Mouse (Mus musculus): ENCODE data around the gene 4931429L15Rik.
A peak's percentile ranks its signal among the peaks of the same experiment; 100 is the strongest.
"Not testable (repeated sequence)": the region's sequence is repeated elsewhere in the genome, so short reads cannot be mapped to it uniquely, and the experiment has no call there.

4931429L15Rik gene

DNA sequence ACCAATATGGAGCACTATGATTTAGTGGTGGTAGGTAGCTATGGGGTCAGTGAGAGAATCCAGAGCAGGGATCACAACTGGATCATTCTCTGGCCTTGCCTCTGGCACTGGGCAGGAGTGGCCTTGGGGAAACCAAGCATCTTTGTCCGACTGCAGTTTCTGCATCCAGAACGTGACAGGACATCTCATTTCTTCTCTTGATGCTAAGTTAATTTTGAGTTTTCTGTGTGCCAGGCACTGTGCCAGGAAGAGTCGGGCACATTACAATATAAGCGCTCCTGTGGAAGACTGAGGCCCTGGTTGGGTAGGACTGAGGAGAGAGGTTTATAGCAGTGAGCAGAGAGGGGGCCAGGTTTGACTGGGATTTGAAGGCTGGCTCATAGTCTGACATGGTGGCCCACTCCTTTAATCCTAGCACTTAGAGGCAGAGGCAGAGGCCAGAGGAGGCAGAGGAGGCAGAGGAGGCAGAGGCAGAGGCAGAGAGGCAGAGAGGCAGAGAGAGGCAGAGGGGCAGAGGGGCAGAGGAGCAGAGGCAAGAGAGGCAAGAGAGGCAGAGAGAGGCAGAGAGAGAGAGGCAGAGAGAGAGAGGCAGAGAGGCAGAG lies 19.4 kb upstream of the 4931429L15Rik start:
- no peaks in the 10 kb centered on the region for H3K36me3 ChIP-seq (ENCODE audit: insufficient read depth, low read length)
- TF ChIP-seq CTCF (conservative IDR thresholded peaks at IDR 0.05; ENCODE audit: low read length) (no peak), POU5F1 (IDR thresholded peaks at IDR 0.05; ENCODE audit: borderline replicate concordance, low read length) (no peak), NANOG (IDR thresholded peaks at IDR 0.05; ENCODE audit: borderline replicate concordance, low read length) (no peak)
- H3K4me3 ChIP-seq (replicated peaks; ENCODE audit: low read length), result no peak overlapping the region
- peaks cover 55% of the 10 kb centered on the region for H3K4me1 ChIP-seq (replicated peaks; ENCODE audit: low read depth, low read length)
- no peaks in the 10 kb centered on the region for H3K9me3 ChIP-seq (ENCODE audit: low read length)
- H3K27me3 ChIP-seq (ENCODE audit: insufficient read depth, low read length), result peaks cover 16% of the 10 kb centered on the region

DNA sequence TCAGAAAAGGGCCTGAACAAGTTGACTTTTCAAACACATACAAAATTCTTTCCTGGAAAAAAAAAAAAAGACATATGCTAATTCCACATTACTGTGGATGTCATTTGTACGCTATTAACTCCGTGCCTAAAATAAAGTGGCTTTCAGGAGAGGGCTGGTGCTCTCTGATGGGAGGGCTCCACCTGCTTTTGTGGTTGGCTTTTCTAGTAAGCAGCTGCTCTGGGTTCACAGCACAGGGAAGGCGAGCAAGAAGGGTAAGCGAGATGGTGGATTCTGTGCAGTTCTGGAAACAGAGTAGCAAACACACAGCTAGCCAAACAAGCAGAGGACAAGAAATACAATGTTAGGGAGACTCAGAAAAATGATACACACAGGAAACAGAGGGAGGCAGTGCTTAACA lies 18.6 kb upstream of the 4931429L15Rik start:
- Histone ChIP-seq H3K4me1 (replicated peaks; ENCODE audit: low read depth, low read length) (peaks cover 58% of the 10 kb centered on the region), H3K4me3 (replicated peaks; ENCODE audit: low read length) (peak overlapping the region; percentile 43; the same call in 1 of the 2 replicates), H3K36me3 (ENCODE audit: insufficient read depth, low read length) (no peaks in the 10 kb centered on the region), H3K9me3 (ENCODE audit: low read length) (no peaks in the 10 kb centered on the region), H3K27me3 (ENCODE audit: insufficient read depth, low read length) (peaks cover 19% of the 10 kb centered on the region)
- TF ChIP-seq POU5F1 (IDR thresholded peaks at IDR 0.05; ENCODE audit: borderline replicate concordance, low read length) (no peak), CTCF (conservative IDR thresholded peaks at IDR 0.05; ENCODE audit: low read length) (no peak), NANOG (IDR thresholded peaks at IDR 0.05; ENCODE audit: borderline replicate concordance, low read length) (no peak)

DNA sequence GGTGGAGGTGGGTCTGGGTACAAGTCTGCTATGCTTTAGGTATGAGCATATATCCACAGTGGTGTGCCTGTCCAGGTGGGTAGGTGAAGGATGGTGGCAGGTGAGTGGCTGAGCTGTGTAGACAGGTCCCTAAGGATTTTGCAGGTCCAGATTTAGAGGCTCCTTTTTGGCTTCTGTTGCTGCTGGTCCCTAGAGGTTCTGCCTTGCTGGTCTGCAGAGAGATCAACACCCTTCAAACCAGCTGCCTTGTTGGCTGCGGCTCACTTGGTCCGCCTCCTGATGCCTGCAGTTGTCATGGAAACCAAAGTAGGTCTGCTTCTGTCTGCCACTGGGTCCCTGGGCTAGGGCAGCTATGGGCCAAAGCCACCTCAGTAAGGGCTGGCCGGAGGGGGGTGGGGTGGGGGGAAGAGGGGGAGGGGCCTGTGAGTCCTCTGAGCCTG lies 18.1 kb upstream of the 4931429L15Rik start:
- TF ChIP-seq POU5F1 (IDR thresholded peaks at IDR 0.05; ENCODE audit: borderline replicate concordance, low read length), result no peak
- TF ChIP-seq CTCF (conservative IDR thresholded peaks at IDR 0.05; ENCODE audit: low read length), result no peak
- no peak for TF ChIP-seq NANOG (IDR thresholded peaks at IDR 0.05; ENCODE audit: borderline replicate concordance, low read length)
- Histone ChIP-seq H3K27me3 (ENCODE audit: insufficient read depth, low read length) (peaks cover 23% of the 10 kb centered on the region), H3K9me3 (ENCODE audit: low read length) (no peaks in the 10 kb centered on the region), H3K36me3 (ENCODE audit: insufficient read depth, low read length) (no peaks in the 10 kb centered on the region), H3K4me1 (replicated peaks; ENCODE audit: low read depth, low read length) (peaks cover 58% of the 10 kb centered on the region), H3K4me3 (replicated peaks; ENCODE audit: low read length) (no peak overlapping the region)

DNA sequence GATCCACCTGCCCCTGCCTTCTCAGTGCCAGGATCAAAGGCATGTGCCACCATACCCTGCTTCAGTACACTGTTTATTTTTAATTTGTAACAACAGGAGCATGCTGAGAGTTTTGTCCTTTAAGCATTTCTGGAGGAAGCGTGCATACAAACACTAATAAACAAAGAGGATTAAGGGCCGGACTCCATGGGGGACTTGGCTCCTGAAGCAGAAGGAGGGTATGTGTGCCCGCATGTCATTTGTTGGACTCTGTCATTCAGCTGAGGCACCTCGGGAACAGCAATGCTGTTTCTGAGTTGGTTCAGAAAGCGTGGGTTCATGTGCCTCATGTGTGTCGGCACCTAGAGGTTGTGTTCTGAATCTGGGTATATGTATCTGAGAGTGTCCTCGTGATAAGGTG lies 17.5 kb upstream of the 4931429L15Rik start:
- Histone ChIP-seq H3K4me3 (replicated peaks; ENCODE audit: low read length) (0 out of 2 replicates have a peak overlapping the region, but pooled peaks have one; percentile 4), H3K9me3 (ENCODE audit: low read length) (no peaks in the 10 kb centered on the region), H3K36me3 (ENCODE audit: insufficient read depth, low read length) (no peaks in the 10 kb centered on the region), H3K4me1 (replicated peaks; ENCODE audit: low read depth, low read length) (peaks cover 58% of the 10 kb centered on the region), H3K27me3 (ENCODE audit: insufficient read depth, low read length) (peaks cover 26% of the 10 kb centered on the region)
- no peak for TF ChIP-seq CTCF (conservative IDR thresholded peaks at IDR 0.05; ENCODE audit: low read length)
- no peak for TF ChIP-seq POU5F1 (IDR thresholded peaks at IDR 0.05; ENCODE audit: borderline replicate concordance, low read length)
- TF ChIP-seq NANOG (IDR thresholded peaks at IDR 0.05; ENCODE audit: borderline replicate concordance, low read length), result no peak

DNA sequence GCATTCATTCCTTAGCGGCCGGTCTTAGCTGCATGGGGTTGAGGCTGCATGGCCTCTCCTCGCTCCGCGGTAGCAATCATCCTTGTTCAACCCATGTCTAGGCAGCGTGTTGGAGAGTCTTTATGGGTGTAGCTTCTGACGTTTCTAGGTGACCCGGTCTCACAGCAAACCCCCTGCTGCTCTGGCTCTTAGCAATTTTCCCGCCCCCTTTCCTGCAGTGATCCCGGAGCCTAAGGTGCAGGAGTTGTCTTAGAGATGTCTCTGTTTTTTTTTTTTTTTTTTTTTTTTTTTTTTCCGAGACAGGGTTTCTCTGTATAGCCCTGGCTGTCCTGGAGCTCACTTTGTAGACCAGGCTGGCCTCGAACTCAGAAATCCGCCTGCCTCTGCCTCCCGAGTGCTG lies 16.5 kb upstream of the 4931429L15Rik start:
- H3K36me3 ChIP-seq (ENCODE audit: insufficient read depth, low read length); H3K9me3 ChIP-seq (ENCODE audit: low read length); H3K4me3 ChIP-seq (replicated peaks; ENCODE audit: low read length): not testable (repeated sequence)
- peaks cover 60% of the 10 kb centered on the region for H3K4me1 ChIP-seq (replicated peaks; ENCODE audit: low read depth, low read length)
- H3K27me3 ChIP-seq (ENCODE audit: insufficient read depth, low read length), result peaks cover 29% of the 10 kb centered on the region

DNA sequence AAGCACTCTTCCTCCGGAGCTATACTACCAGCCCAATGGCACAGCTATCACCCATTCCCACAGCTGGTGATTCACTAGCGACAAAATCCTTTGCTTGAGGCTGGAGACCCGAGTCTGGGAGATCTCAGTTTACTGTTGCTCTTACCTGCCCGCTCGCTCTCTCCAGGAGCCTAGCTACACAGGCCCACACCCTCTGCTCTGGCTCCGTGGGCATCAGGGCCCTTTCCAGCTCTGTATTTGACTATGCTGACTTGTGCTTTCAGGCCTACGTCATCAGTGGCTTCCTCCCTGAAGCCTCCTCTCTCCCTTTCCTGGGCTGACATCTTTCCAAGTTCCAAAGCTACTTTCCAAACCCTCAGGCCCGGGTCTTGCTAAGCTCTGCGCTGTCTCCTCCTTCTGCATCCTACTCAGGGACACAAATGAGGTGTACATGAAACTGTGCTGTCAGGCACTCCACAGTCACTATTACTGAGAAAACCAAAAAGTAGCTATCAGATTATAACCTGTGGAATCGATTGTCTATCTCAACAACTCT lies 15.7 kb upstream of the 4931429L15Rik start:
- peaks cover 65% of the 10 kb centered on the region for H3K4me1 ChIP-seq (replicated peaks; ENCODE audit: low read depth, low read length)
- H3K9me3 ChIP-seq (ENCODE audit: low read length), result no peaks in the 10 kb centered on the region
- TF ChIP-seq NANOG (IDR thresholded peaks at IDR 0.05; ENCODE audit: borderline replicate concordance, low read length) (no peak), CTCF (conservative IDR thresholded peaks at IDR 0.05; ENCODE audit: low read length) (no peak), POU5F1 (IDR thresholded peaks at IDR 0.05; ENCODE audit: borderline replicate concordance, low read length) (no peak)
- H3K36me3 ChIP-seq (ENCODE audit: insufficient read depth, low read length), result no peaks in the 10 kb centered on the region
- peak overlapping the region; percentile 72 for H3K4me3 ChIP-seq (replicated peaks; ENCODE audit: low read length)
- H3K27me3 ChIP-seq (ENCODE audit: insufficient read depth, low read length), result peaks cover 29% of the 10 kb centered on the region

DNA sequence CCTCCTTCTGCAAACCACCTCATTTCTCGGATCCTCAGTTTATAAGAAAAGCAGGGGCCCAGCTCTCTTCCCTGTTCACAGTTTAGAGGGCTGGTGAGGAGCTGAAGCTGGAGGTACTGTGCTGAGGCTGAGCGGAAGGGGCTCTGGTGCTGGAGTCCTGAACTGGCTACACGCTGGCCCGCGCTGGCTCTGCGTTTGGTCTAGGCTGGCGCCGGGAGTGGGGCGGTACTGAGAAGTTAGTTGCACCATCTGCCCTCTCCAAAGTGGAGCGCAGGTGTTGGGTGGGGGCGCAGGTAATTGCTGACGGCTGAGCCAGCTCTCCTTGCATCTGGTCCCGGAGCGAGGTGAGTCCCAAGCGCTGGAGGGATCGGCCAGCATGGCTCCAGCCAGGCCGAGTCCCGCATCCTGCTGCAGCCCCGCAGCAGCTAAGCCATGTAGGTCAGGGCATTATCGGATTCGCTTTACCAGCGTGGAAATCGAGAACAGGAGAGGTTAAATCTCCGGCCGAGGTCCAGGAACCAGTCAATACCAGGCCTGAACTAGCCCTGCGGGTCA lies 14.8 kb upstream of the 4931429L15Rik start:
- Histone ChIP-seq H3K36me3 (ENCODE audit: insufficient read depth, low read length) (no peaks in the 10 kb centered on the region), H3K4me3 (replicated peaks; ENCODE audit: low read length) (peak overlapping the region; percentile 72), H3K4me1 (replicated peaks; ENCODE audit: low read depth, low read length) (peaks cover 73% of the 10 kb centered on the region), H3K9me3 (ENCODE audit: low read length) (no peaks in the 10 kb centered on the region), H3K27me3 (ENCODE audit: insufficient read depth, low read length) (peaks cover 29% of the 10 kb centered on the region)
- no peak for TF ChIP-seq NANOG (IDR thresholded peaks at IDR 0.05; ENCODE audit: borderline replicate concordance, low read length)
- no peak for TF ChIP-seq CTCF (conservative IDR thresholded peaks at IDR 0.05; ENCODE audit: low read length)
- no peak for TF ChIP-seq POU5F1 (IDR thresholded peaks at IDR 0.05; ENCODE audit: borderline replicate concordance, low read length)

DNA sequence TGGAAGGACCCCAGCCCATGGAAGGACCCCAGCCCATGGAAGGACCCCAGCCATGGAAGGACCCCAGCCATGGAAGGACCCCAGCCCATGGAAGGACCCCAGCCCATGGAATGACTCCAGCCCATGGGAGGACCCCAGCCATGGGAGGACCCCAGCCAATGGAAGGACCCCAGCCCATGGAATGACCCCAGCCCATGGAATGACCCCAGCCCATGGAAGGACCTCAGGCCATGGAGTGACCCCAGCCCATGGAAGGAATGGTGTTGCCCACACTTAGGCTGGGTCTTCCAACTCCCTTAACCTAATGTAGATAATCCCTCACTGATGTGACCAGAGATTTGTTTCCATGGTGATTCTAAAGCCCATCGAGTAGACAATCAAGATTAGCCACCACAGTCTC lies 11.5 kb upstream of the 4931429L15Rik start:
- Histone ChIP-seq H3K9me3 (ENCODE audit: low read length) (no peaks in the 10 kb centered on the region), H3K4me3 (replicated peaks; ENCODE audit: low read length) (no peak overlapping the region), H3K36me3 (ENCODE audit: insufficient read depth, low read length) (no peaks in the 10 kb centered on the region), H3K4me1 (replicated peaks; ENCODE audit: low read depth, low read length) (peaks cover 63% of the 10 kb centered on the region), H3K27me3 (ENCODE audit: insufficient read depth, low read length) (peaks cover 29% of the 10 kb centered on the region)
- TF ChIP-seq POU5F1 (IDR thresholded peaks at IDR 0.05; ENCODE audit: borderline replicate concordance, low read length) (no peak), NANOG (IDR thresholded peaks at IDR 0.05; ENCODE audit: borderline replicate concordance, low read length) (no peak), CTCF (conservative IDR thresholded peaks at IDR 0.05; ENCODE audit: low read length) (no peak)

DNA sequence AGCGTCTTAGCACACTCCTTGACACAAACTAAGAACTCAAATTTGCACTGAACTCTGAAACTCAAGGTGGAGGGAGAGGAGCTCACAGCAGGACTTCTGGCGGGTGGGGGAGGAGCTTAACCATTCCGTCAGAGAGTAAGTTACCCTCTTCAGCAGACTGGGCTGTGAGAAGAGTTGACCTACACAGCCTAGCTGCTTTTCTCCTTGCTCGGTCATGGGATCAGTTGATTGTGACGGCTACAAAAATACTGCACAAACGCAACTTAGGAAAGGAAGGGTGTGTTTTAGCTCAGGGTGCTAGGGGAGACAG lies 10.8 kb upstream of the 4931429L15Rik start:
- Histone ChIP-seq H3K4me1 (replicated peaks; ENCODE audit: low read depth, low read length) (peaks cover 58% of the 10 kb centered on the region), H3K27me3 (ENCODE audit: insufficient read depth, low read length) (peaks cover 27% of the 10 kb centered on the region), H3K9me3 (ENCODE audit: low read length) (no peaks in the 10 kb centered on the region), H3K4me3 (replicated peaks; ENCODE audit: low read length) (peak overlapping the region; percentile 61), H3K36me3 (ENCODE audit: insufficient read depth, low read length) (no peaks in the 10 kb centered on the region)
- TF ChIP-seq NANOG (IDR thresholded peaks at IDR 0.05; ENCODE audit: borderline replicate concordance, low read length), result no peak
- no peak for TF ChIP-seq CTCF (conservative IDR thresholded peaks at IDR 0.05; ENCODE audit: low read length)
- TF ChIP-seq POU5F1 (IDR thresholded peaks at IDR 0.05; ENCODE audit: borderline replicate concordance, low read length), result no peak
